Mouse (Mus musculus) liver, embryonic 14.5 days (tissue): ENCODE measurements around the gene Farp1.

Experiments
- CTCF ChIP-seq: IDR thresholded peaks from 2 replicates; pipeline ENCODE4 v1.5.1; 2016; ENCODE audit warnings: antibody characterized with exemption, low read depth, control low read depth
- EP300 ChIP-seq: IDR thresholded peaks from 2 replicates; pipeline ENCODE4 v1.6.1; 2016; ENCODE audit warnings: antibody characterized with exemption, low read depth

GRCm38 (mm10) chr14:121053020-121053518, 18.1 kb downstream of the Farp1 start:
- TF ChIP-seq CTCF (no peak), EP300 (no peak)
